Mouse (Mus musculus): ENCODE measurements around the gene Coro6. TPM values are rescaled to one million over a fixed set of nuclear protein-coding genes. Genes with fewer than 3 reads are reported as not detected.

Coro6 gene
- polyA plus RNA-seq, 1 experiment from 2014 or later: 1.3 TPM

GRCm38 (mm10) chr11:77504377-77504776 is 42.2 kb downstream of the Coro6 start:
- ATAC-seq (ENCODE audit: low read depth): no peak
- Histone ChIP-seq H3K4me2 (ENCODE audit: low read depth, low read length) (no peak overlapping the region), H3K4me3 (ENCODE audit: low read length) (no peak overlapping the region), H3K9me3 (ENCODE audit: control insufficient read depth, low read length) (no peaks in the 10 kb centered on the region), H3K9ac (ENCODE audit: low read length) (no peak overlapping the region), H3K27ac (ENCODE audit: low read length) (no peak overlapping the region), H3K27me3 (ENCODE audit: control insufficient read depth, insufficient read depth, low read depth, low read length) (no peaks in the 10 kb centered on the region), H3K4me1 (replicated peaks; ENCODE audit: control insufficient read depth, insufficient read depth, low read length) (peaks cover 10% of the 10 kb centered on the region), H3K36me3 (ENCODE audit: control insufficient read depth, insufficient read depth, low read length) (peaks cover 33% of the 10 kb centered on the region)
- 85% methylated on average over 19 of the region's 19 CpGs for WGBS

- 87% methylated on average over 22 of the region's 22 CpGs for WGBS
Measured at GRCm38 (mm10) chr11:77505291-77505980, 43.2 kb downstream of the Coro6 start.

GRCm38 (mm10) chr11:77506273-77506672 is 44.1 kb downstream of the Coro6 start:
- H3K27me3 ChIP-seq (ENCODE audit: control insufficient read depth, insufficient read depth, low read depth, low read length): no peaks in the 10 kb centered on the region
- WGBS: 84% methylated on average over 14 of the region's 14 CpGs
- H3K4me1 ChIP-seq (replicated peaks; ENCODE audit: control insufficient read depth, insufficient read depth, low read length): peaks cover 6% of the 10 kb centered on the region
- H3K9ac ChIP-seq (ENCODE audit: low read length): no peak overlapping the region
- no peak overlapping the region for H3K27ac ChIP-seq (ENCODE audit: low read length)
- H3K4me2 ChIP-seq (ENCODE audit: low read depth, low read length): no peak overlapping the region
- no peak overlapping the region for H3K4me3 ChIP-seq (ENCODE audit: low read length)
- H3K9me3 ChIP-seq (ENCODE audit: control insufficient read depth, low read length): no peaks in the 10 kb centered on the region
- peaks cover 26% of the 10 kb centered on the region for H3K36me3 ChIP-seq (ENCODE audit: control insufficient read depth, insufficient read depth, low read length)
- ATAC-seq (ENCODE audit: low read depth): no peak

More at GRCm38 (mm10) chr11:77505291-77505980, 43.2 kb downstream of the Coro6 start:
- Histone ChIP-seq H3K9me3 (ENCODE audit: control insufficient read depth, low read length) (no peaks in the 10 kb centered on the region), H3K4me2 (ENCODE audit: low read depth, low read length) (no peak overlapping the region), H3K36me3 (ENCODE audit: control insufficient read depth, insufficient read depth, low read length) (peaks cover 29% of the 10 kb centered on the region), H3K27me3 (ENCODE audit: control insufficient read depth, insufficient read depth, low read depth, low read length) (no peaks in the 10 kb centered on the region), H3K9ac (ENCODE audit: low read length) (no peak overlapping the region), H3K27ac (ENCODE audit: low read length) (no peak overlapping the region), H3K4me3 (ENCODE audit: low read length) (no peak overlapping the region), H3K4me1 (replicated peaks; ENCODE audit: control insufficient read depth, insufficient read depth, low read length) (peaks cover 9% of the 10 kb centered on the region)
- no peak for ATAC-seq (ENCODE audit: low read depth)

- no peak for ATAC-seq (ENCODE audit: low read depth)
- Histone ChIP-seq H3K4me2 (ENCODE audit: low read depth, low read length) (no peak overlapping the region), H3K4me3 (ENCODE audit: low read length) (no peak overlapping the region), H3K9ac (ENCODE audit: low read length) (no peak overlapping the region), H3K27me3 (ENCODE audit: control insufficient read depth, insufficient read depth, low read depth, low read length) (no peaks in the 10 kb centered on the region), H3K9me3 (ENCODE audit: control insufficient read depth, low read length) (no peaks in the 10 kb centered on the region), H3K27ac (ENCODE audit: low read length) (no peak overlapping the region), H3K4me1 (replicated peaks; ENCODE audit: control insufficient read depth, insufficient read depth, low read length) (peaks cover 11% of the 10 kb centered on the region), H3K36me3 (ENCODE audit: control insufficient read depth, insufficient read depth, low read length) (peaks cover 26% of the 10 kb centered on the region)
- WGBS: 84% methylated on average over 6 of the region's 6 CpGs
Measured at GRCm38 (mm10) chr11:77506941-77507340, 44.7 kb downstream of the Coro6 start.

- Histone ChIP-seq H3K36me3 (ENCODE audit: control insufficient read depth, insufficient read depth, low read length) (peaks cover 26% of the 10 kb centered on the region), H3K4me3 (ENCODE audit: low read length) (no peak overlapping the region), H3K27ac (ENCODE audit: low read length) (no peak overlapping the region), H3K27me3 (ENCODE audit: control insufficient read depth, insufficient read depth, low read depth, low read length) (no peaks in the 10 kb centered on the region), H3K4me1 (replicated peaks; ENCODE audit: control insufficient read depth, insufficient read depth, low read length) (peaks cover 15% of the 10 kb centered on the region), H3K9me3 (ENCODE audit: control insufficient read depth, low read length) (no peaks in the 10 kb centered on the region), H3K9ac (ENCODE audit: low read length) (no peak overlapping the region), H3K4me2 (ENCODE audit: low read depth, low read length) (no peak overlapping the region)
- whole genome bisulfite sequencing: 61% methylated on average over 4 of the region's 4 CpGs
- ATAC-seq (ENCODE audit: low read depth): no peak
Measured at GRCm38 (mm10) chr11:77507426-77507825, 45.2 kb downstream of the Coro6 start.

GRCm38 (mm10) chr11:77508068-77509021 is 46.1 kb downstream of the Coro6 start:
- ATAC-seq (ENCODE audit: low read depth): peak; percentile 66
- no peak overlapping the region for H3K27ac ChIP-seq (ENCODE audit: low read length)
- 20% methylated on average over 48 of the region's 49 CpGs for WGBS
- H3K27me3 ChIP-seq (ENCODE audit: control insufficient read depth, insufficient read depth, low read depth, low read length): no peaks in the 10 kb centered on the region
- peaks cover 24% of the 10 kb centered on the region for H3K36me3 ChIP-seq (ENCODE audit: control insufficient read depth, insufficient read depth, low read length)
- H3K9ac ChIP-seq (ENCODE audit: low read length): peak overlapping the region; percentile 66
- H3K4me2 ChIP-seq (ENCODE audit: low read depth, low read length): peak overlapping the region; percentile 88
- peak overlapping the region; percentile 46 for H3K4me3 ChIP-seq (ENCODE audit: low read length)
- no peaks in the 10 kb centered on the region for H3K9me3 ChIP-seq (ENCODE audit: control insufficient read depth, low read length)
- H3K4me1 ChIP-seq (replicated peaks; ENCODE audit: control insufficient read depth, insufficient read depth, low read length): peaks cover 16% of the 10 kb centered on the region

GRCm38 (mm10) chr11:77511336-77511735 is 49.1 kb downstream of the Coro6 start:
- Histone ChIP-seq H3K4me2 (ENCODE audit: low read depth, low read length) (no peak overlapping the region), H3K4me1 (replicated peaks; ENCODE audit: control insufficient read depth, insufficient read depth, low read length) (peaks cover 41% of the 10 kb centered on the region)
- 71% methylated on average over 5 of the region's 5 CpGs for WGBS

GRCm38 (mm10) chr11:77512891-77513810 is 50.9 kb downstream of the Coro6 start:
- peaks cover 41% of the 10 kb centered on the region for H3K4me1 ChIP-seq (replicated peaks; ENCODE audit: control insufficient read depth, insufficient read depth, low read length)
- under 1% methylated on average over 60 of the region's 84 CpGs for WGBS
- peak overlapping the region; percentile 80 for H3K4me3 ChIP-seq (ENCODE audit: low read length)
- no peaks in the 10 kb centered on the region for H3K9me3 ChIP-seq (ENCODE audit: control insufficient read depth, low read length)
- no peaks in the 10 kb centered on the region for H3K36me3 ChIP-seq (ENCODE audit: control insufficient read depth, insufficient read depth, low read length)
- peak overlapping the region; percentile 86 for H3K27ac ChIP-seq (ENCODE audit: low read length)
- H3K27me3 ChIP-seq (ENCODE audit: control insufficient read depth, insufficient read depth, low read depth, low read length): peaks cover 8% of the 10 kb centered on the region; the same call in 1 of the 2 replicates
- peak; percentile 80 for ATAC-seq (ENCODE audit: low read depth)
- H3K9ac ChIP-seq (ENCODE audit: low read length): peak overlapping the region; percentile 83
- peak overlapping the region; percentile 98 for H3K4me2 ChIP-seq (ENCODE audit: low read depth, low read length)

More at GRCm38 (mm10) chr11:77511336-77511735, 49.1 kb downstream of the Coro6 start:
- Histone ChIP-seq H3K27me3 (ENCODE audit: control insufficient read depth, insufficient read depth, low read depth, low read length) (peaks cover 8% of the 10 kb centered on the region; the same call in 1 of the 2 replicates), H3K9ac (ENCODE audit: low read length) (no peak overlapping the region), H3K4me3 (ENCODE audit: low read length) (no peak overlapping the region), H3K36me3 (ENCODE audit: control insufficient read depth, insufficient read depth, low read length) (peaks cover 2% of the 10 kb centered on the region; the same call in 1 of the 2 replicates), H3K27ac (ENCODE audit: low read length) (no peak overlapping the region), H3K9me3 (ENCODE audit: control insufficient read depth, low read length) (no peaks in the 10 kb centered on the region)
- no peak for ATAC-seq (ENCODE audit: low read depth)
